In the genomic region with DNA sequence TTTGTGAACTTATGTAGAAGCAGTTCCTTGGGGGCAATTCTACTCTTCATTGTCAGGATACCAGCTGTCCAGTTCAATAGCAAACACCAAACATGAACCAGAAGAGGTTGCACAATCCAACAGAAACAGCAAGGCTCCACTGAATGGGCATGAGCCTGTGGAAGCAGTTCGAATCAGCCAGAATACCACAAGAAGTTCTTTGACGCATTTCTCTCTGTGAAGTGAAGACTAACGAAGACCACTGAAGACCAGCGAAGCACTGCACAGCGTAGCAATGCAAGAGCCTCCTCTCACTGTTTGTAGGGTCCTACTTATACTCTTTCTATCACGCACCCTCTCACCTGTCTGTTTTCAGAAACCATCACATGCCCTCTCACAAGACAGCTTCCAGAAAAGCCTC, we compare ENCODE assay signal across 28 mouse cellular contexts.
"Had no signal": no experiment of that assay in that cellular context is flagged by ENCODE, and none has a peak within 500 bp of the region (broad histone marks: within the 10 kb centered on the region; RNA-seq: fewer than 3 reads in every experiment).

No protein-coding gene starts in this region.

- H3K36me3 ChIP-seq: embryonic facial prominence, embryonic 10.5 days; embryonic facial prominence, embryonic 12.5 days; embryonic facial prominence, embryonic 13.5 days; embryonic facial prominence, embryonic 15.5 days; forebrain, embryonic 10.5 days; forebrain, embryonic 12.5 days; forebrain, embryonic 15.5 days had no signal

- H3K4me1 ChIP-seq: embryonic facial prominence, embryonic 12.5 days had no signal

- H3K4me2 ChIP-seq: embryonic facial prominence, embryonic 12.5 days; embryonic facial prominence, embryonic 13.5 days; embryonic facial prominence, embryonic 15.5 days; forebrain, embryonic 12.5 days; forebrain, embryonic 13.5 days; forebrain, embryonic 15.5 days had no signal

- H3K4me3 ChIP-seq: embryonic facial prominence, embryonic 10.5 days; embryonic facial prominence, embryonic 12.5 days; embryonic facial prominence, embryonic 13.5 days; embryonic facial prominence, embryonic 15.5 days; erythroblast, embryonic 14.5 days; forebrain, embryonic 10.5 days; forebrain, embryonic 12.5 days; forebrain, embryonic 13.5 days; forebrain, embryonic 15.5 days; gastrocnemius, adult 2 months had no signal

- DNase-seq: cerebellum, adult 2 months; cerebellum, adult 8-10 months; cerebellum, adult 9-10 months; cerebellum, adult 9-11 months; cerebellum, postnatal 10 days; cerebellum, postnatal 14 days; cerebellum, postnatal 25 days; cerebellum, postnatal 36 days; embryo, embryonic 11 days; forebrain, postnatal 0 days; gastrocnemius, adult 2 months; gastrocnemius, postnatal 10 days; gastrocnemius, postnatal 14 days; gastrocnemius, postnatal 25 days; gastrocnemius, postnatal 36 days; heart, adult 11 months; heart, adult 18-20 months had no signal

- H3K9ac ChIP-seq: embryonic facial prominence, embryonic 12.5 days; embryonic facial prominence, embryonic 13.5 days; embryonic facial prominence, embryonic 15.5 days; forebrain, embryonic 12.5 days; forebrain, embryonic 13.5 days; forebrain, embryonic 15.5 days; forebrain, postnatal 0 days had no signal

- H3K9me3 ChIP-seq: embryonic facial prominence, embryonic 10.5 days; embryonic facial prominence, embryonic 12.5 days; embryonic facial prominence, embryonic 13.5 days; embryonic facial prominence, embryonic 15.5 days; forebrain, embryonic 10.5 days; forebrain, embryonic 12.5 days; forebrain, embryonic 13.5 days; forebrain, embryonic 15.5 days had no signal

- ATAC-seq: forebrain, embryonic 13.5 days; forebrain, embryonic 14.5 days; forebrain, embryonic 15.5 days; forebrain, embryonic 16.5 days; forebrain, postnatal 0 days had no signal

- H3K27me3 ChIP-seq: embryonic facial prominence, embryonic 12.5 days; embryonic facial prominence, embryonic 13.5 days; embryonic facial prominence, embryonic 15.5 days; forebrain, embryonic 15.5 days had no signal

- H3K27ac ChIP-seq: embryonic facial prominence, embryonic 10.5 days; embryonic facial prominence, embryonic 12.5 days; embryonic facial prominence, embryonic 13.5 days; embryonic facial prominence, embryonic 15.5 days; forebrain, embryonic 10.5 days; forebrain, embryonic 12.5 days; forebrain, embryonic 13.5 days; gastrocnemius, adult 2 months had no signal
